Mouse (Mus musculus) cerebellum, postnatal 4 days (tissue): ENCODE measurements at regions not wholly inside any gene's neighbourhood (a gene's known extent, or its start where the extent isn't known, plus 50 kb on each side); places are given as distances from the start of the nearest gene placed in this dataset.

Experiments used
- DNase-seq, 2 experiments: peaks; one replicate each; pipeline ENCODE4 v3.0.0; 2022; ENCODE audit warnings: low spot score in 2 of 2, mixed read lengths in 1 of 2

DNA sequence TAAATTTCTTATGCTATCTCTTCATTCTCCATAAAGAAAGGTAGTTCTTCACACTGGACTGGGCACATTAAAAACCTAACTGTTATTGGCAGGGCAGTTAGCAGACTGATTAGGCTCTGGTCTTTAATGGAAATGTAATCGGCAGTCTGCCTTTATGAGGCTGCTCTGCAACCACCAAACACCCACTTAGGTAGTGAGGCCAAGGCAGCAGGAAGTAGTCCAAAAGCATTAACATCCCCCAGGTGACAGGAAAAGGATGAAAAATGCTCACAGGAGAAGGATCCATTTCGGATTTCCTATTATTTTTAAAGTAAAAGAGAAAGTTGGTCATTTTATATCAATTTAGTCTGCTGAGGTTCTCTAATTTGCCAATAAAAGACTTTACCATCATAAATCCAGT is 528.9 kb upstream of the Dppa4 start:
- no peak for DNase-seq

DNA sequence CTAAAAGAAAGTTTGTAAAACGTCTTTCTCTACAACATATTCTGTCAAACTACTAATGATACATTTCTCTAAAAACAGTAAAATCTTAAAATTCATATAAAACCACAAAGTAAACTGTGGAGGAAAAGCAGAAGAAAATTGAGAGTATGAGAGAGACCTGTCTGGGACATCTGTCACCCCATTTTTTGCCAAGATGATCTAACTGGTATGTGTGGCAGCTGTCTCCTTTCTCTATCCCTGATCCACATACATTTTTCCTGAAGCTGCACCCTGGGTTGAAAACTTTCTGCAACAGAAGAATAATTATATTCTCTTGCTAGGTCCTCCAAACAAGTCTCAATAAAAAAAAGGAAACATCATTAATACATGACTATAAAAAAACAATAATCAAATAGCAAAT is 525.2 kb upstream of the Dppa4 start:
- no peak for DNase-seq

DNA sequence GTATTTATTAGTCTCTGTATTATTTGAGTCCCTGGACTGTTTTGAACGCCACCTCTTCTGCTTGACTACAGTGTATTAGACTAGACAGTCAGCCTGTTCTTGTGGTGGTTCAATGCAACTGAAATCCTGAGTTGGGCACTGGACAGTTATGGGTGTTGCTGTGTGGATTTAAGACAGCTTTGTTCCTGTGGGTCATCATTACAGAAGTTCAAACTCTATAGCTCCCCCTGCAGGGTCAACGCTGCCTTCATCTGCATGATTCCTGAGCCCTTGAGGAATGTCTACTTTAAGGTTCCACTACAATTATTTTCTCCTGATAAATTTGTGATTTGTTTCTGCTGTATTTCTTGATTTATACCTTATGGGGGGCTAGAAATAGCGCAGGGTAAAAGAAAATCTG is 517.8 kb upstream of the Dppa4 start:
- DNase-seq, result peak in 1 of 2 experiments; percentile 23

DNA sequence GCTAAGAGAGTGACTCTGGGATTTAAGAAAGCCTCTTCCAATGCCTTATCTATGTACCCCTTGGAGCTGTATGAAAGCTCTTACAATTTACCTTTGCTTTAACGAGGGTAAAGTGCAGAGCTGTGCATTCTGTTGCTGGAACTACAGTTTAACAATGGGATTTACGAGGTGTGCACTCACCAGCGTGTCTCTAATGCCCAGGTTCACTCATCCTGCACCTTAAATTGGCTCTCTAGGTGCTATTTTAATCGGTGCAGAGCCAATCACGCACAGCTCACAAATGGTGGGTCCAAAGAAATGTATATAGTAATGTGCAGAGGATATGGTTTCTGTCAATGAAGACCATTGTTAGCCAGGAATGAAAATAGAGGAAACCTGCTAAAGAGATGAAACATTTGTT is 495.0 kb upstream of the Dppa4 start:
- no peak for DNase-seq

DNA sequence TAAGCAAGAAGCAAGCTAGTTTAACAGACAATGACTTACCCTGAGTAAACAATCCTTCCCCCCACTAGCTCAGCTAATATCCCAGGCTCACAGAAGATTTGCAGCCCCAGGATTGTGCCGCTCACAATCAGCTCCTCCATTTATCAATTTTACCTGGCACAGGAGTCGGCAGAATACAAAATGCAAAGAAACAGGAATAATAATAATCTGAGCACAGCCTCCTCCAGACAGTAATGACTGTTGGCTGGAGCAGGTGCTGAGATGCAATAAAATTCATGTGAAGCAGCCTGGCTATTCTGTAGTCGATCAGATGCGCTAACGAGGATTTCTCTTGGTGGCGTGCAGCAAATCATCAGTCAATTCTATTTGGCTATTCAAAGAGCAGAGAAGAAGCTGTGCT is 492.9 kb upstream of the Dppa4 start:
- no peak for DNase-seq

DNA sequence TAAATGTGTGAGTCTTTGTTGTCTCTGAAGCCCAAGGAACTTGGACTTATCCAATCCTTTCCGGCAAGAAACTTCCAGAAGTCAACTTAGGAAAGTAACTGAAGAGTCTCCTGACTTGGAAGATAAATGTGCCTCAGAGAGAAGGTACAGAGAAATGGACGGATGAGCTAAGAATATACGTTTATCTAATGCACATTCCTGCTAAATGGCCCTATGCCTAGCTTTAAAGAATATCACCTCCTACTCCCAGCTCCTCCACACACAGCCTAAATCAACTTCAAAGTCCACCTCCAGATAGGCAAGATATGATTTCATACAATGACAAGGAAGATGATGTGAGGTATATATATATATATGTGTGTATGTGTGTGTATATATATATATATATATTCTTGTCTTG is 492.1 kb upstream of the Dppa4 start:
- no peak for DNase-seq

DNA sequence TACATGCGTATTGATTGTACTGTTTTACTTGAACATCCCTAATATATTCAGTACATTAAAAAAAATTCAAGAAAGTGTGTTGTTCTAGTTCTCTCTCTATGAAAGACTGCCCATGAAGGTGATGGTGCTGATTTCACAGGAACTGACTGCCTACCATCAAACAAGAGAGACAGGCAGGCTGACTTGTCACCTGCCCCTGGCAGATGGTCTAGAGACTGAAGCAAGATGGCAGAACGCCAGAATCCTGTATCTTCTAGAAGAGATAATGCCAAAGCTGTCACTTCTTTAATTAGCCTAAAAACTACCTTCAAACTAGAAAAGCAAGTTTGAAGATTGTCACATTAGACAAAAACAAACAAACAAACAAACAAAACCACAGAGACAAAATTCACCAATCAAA is 484.7 kb upstream of the Dppa4 start:
- DNase-seq, result peak in 1 of 2 experiments; percentile 17

DNA sequence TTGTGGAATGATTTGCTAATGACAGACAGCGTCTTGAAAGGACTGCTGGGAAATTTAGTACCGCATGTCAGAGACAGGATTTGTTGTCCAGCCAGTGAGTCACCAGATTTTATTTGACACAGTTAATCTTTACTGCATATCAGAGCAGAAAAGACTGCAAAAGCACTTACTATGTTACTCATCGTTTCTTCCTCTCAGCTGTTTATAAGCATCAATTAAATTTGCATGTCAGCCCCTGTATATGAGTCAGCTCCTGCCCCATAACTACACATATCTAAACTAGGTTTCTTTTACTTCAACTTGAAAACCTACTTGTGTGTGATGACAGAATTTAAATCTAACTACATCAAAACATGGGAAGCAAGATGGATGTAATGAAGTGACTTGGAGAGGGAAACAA is 440.4 kb upstream of the Dppa4 start:
- no peak for DNase-seq

DNA sequence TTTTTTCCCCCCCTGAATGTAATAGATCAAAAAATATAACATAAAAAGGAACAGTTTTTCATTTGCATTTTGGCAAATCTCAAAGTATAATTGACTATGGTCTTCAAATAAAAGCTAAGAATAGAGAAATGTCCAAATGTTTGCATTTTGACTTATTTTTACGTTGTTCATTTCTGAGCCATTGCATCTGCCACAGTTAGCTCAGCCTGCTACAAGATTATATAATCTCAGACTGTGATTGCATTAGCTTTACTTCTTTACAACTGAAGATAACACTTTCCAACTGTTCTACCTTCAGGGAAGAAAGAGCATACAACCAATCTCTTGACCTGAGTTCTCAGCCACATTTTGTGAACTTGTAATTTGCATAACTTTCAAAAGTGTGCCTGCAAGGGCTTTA is 431.9 kb upstream of the Dppa4 start:
- DNase-seq, result no peak

DNA sequence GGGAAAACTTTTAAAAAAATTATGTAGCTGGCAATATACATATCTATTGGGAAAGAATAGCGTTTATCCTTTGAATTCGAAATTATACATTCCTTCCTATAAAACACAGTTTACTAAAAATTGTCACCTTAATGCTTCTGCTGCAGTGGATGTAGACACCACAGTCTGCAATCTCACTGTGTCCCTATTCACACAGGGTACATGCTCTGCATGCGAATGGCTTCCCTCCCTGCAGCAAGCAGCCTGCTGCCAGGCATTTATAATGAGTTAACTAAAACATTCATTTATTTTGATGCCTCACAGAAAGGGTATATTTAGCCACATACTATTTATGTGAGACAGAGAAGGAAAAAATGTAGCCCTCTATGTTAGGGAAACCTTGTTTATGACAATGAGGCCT is 423.7 kb upstream of the Dppa4 start:
- DNase-seq, result no peak

DNA sequence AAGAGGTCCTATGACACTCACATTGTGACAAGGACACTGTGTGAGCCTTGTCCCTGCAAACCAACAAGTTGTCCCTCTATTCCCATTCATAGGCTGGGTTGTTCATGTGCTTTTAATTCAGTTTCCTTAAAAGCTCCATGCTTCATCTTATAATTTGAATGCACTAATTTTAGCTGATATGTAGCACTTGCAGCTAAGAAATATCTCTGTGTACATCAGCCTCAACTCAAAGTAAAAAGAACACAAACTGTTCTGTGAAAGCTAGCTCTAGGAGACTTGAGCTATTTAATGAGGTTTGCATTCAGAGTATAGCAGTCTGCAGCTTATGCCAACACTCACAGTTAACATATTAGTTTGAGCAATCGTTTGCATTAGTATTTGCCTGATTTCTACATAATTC is 408.3 kb upstream of the Dppa4 start:
- no peak for DNase-seq

DNA sequence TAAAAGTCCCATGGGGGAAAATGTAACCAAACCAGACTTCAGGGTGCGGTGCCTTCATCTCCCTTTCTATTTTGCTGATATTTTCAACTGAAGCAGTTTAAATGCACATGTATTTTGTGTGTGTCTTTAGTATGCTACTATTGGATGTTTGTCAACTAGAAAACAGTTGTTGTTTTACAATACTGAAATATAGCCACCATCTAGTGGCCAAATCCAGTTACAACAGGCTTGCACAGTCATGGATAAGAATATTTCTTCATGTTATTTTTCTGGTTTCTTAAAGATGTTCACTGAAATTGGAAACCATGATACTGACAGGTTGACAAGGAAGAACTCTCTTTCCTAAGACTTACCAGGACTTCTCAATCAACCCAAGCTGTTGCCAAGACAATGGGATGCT is 400.1 kb upstream of the Dppa4 start:
- DNase-seq, result peak in 1 of 2 experiments; percentile 3

DNA sequence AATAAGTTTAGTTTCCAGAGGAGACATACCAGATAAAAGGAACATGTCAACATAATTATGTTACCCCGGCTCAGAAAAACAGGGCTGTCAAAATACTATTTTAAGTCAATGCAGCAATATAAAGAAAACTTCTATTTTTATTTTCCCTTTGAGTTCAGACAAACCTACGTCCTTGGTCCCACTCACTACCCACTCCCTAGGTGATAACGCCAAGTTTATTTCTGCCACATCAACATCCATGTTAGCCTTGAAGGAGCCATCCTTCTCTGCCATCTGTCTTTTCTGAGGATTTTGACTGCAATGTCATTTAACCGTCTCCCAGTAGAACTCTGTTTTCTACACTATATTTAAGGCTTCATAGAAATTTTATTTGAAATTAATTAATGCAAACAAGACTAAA is 396.5 kb upstream of the Dppa4 start:
- no peak for DNase-seq

DNA sequence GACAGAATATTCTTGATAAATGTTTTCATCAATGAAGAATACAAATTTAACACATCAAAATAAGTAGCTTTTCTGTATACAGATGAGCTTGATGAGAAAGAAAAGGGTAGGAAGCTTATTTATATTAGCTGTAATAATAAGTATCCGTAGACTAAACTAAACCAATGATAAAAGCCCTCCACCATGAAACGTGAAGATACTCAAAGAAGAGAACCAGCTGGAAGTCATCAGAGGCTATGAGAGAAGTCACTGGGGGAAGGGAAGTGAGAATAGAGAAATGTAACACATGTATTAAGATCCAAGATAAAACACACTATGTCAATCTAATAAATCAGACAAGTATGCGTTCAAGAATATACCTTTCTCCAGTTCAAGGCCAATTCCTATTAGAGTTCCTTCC is 382.7 kb upstream of the Dppa4 start:
- no peak for DNase-seq

DNA sequence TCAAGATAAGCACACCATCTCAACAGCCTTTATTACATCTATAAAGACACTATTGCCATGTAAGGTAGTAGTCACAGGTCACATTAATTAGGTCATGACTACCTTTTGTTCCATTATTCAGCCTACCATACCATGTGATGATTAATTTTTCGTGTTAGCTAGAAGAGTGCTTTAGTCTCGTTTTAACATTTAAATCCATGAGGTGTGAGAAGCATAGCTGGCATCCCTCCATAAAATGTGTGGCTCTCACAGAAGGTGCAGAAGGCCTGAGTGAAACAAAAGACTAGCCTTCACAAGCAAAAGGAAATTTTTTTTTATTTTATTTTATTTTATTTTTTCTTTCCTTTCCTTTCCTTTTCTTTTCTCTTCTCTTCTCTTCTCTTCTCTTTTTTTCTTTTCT is 345.5 kb upstream of the Dppa4 start:
- DNase-seq, result no peak
